Mouse (Mus musculus) thymus, postnatal 25 days (tissue): Measurements from ENCODE around the gene Zfp994.
"Not testable (repeated sequence)": the region's sequence is repeated elsewhere in the genome, so short reads cannot be mapped to it uniquely, and the experiment has no call there.

Experiments used
- DNase-seq: peaks from one replicate; pipeline ENCODE4 v3.0.0; 2022

The Zfp994 gene

DNA sequence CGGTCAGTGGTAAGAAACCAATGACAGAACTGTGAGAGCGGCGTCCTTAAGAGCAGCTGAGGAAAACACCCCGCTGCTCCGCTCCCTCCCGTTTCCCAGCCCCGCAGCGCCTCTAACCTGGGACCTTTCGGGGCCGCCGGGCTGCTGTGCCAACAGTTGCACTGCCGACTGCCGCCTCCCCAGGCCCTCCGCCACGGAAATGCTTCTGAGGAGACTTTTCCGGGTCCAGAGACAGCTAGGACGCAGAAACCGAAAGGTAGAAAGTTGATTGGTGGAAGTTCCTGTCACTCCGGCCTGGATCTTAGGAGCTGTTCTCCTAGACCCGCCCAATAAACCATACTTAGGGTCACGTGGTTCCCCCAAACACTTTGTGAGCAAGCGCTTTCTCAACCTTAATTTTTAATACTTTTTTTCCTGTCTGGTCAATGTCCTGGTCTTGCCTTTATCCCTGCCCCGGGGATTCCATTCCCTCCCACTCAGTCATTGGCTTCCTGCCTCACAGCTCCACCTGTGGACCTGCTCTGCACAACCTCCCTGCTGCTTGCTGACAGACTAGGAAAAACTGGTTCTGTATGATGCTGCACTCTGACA lies at the start of gene Zfp994:
Gene Zfp994 (minus strand): TSS at position 195 of the 591 bp plus-strand sequence.
- DNase-seq, result peak; percentile 94

GRCm38 (mm10) chr17:22230701-22231100 lies 5.3 kb upstream of the Zfp994 start:
- peak; percentile 11 for DNase-seq

DNA sequence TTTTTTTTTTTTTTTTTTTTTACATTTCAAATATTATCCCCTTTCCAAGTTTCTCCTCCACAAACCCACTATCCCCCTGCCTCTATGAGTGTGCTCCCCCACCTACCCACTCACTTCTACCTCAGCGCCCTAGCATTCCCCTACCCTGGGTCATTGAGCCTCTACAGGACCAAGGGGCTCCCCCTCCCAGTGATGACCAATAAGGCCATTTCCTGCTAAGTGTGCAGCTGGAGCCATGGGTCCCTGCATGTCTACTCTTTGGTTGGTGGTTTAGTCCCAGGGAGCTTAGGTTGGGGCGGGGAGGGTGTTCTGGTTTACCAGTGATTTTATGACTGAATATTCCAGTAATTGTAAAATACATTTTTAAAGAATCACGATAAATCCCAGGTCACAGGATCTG lies 401 bp downstream of the Zfp994 start:
- DNase-seq, result peak; percentile 8

DNA sequence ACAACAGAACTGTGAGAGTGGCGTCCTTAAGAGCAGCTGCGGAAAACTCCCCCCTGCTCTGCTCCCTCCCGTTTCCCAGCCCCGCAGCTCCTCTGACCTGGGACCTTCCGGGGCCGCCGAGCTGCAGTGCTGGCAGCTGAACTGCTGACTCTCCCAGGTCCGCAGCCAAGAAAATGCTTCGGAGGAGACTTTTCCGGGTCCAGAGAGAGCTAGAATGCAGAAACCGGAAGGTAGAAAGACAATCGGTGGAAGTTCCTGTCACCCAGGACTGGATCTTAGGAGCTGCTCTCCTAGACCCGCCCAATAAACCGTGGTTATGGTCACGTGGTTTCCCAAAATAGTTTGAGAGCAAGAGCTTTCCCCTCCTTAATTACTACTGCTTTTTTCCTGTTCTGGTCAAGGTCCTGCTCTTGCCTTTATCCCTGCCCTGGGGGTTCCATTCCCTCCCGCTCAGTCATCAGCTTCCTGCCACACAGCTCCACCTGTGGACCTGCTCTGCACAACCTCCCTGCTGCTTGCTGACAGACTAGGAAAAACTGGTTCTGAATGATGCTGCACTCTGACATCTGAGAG lies 59.6 kb downstream of the Zfp994 start, which contains the start of gene Zfp947:
Gene Zfp947 (minus strand): TSS at position 469 of the 573 bp plus-strand sequence.
- peak; percentile 21 for DNase-seq

GRCm38 (mm10) chr17:22165304-22165703 lies 60.1 kb downstream of the Zfp994 start:
- not testable (repeated sequence) for DNase-seq

DNA sequence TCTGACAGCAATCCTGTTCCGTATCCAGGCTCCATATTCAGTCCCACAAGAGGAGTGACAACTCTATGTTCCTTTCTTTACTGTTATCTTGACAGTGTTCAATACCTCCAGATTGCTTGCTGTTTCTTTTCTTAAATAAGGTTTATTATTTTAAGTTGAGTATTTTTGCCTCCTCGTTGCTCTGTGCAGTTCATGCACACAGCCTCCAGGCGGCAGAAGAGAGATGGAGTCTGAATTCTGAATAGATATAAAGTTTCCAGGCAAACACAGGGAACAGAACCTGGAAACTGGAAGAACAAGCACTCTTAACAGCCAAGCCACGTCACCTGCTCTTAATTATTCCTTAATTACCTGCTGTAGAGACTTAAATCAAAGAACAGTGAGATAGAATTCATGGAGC lies 71.5 kb downstream of the Zfp994 start:
- DNase-seq, result not testable (repeated sequence)
